Mouse (Mus musculus): Measurements from ENCODE around the gene Fam117a. TPM values are rescaled to one million over a fixed set of nuclear protein-coding genes. Genes with fewer than 3 reads are reported as not detected.

The Fam117a gene
- polyA plus RNA-seq, 1 experiment from 2014 or later, result 3.0 TPM

DNA sequence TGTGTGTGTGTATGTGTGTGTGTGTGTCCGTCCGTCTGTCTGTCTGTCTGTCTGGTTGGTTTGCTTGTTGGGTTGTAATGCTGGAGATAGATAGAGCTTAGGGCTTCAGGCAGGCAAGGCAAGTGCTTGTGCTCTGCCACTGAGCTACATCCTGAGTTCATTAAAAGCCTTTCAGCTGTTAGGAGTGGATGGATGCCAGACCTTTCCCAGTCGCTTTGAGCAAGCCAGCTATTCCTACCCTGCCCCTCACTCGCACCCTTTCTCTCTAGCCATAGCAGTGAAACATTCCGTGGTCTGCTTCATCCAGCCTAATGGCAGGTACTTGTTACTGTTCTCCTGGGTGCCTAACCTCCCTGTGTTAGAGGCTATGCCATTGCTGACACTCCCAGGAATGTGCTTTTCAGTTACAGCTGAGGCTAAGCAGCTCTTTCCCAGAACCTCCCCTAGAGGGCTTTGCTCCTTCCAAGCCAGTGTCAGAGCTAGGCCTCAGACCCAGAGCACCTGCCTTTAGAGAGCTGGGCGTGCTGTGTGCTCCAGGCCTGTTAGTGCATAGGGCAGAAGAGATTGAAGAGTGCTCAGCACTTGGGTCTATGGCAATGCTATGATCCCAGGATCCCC is 29.6 kb downstream of the Fam117a start:
- Histone ChIP-seq H3K9ac (ENCODE audit: low read depth, low read length) (no peak overlapping the region), H3K4me3 (ENCODE audit: low read length) (no peak overlapping the region), H3K4me1 (ENCODE audit: control insufficient read depth, insufficient read depth, low read depth, low read length) (no peaks in the 10 kb centered on the region; the same call in 1 of the 2 replicates), H3K36me3 (ENCODE audit: control insufficient read depth, insufficient read depth, low read length) (no peaks in the 10 kb centered on the region), H3K4me2 (ENCODE audit: low read length) (no peak overlapping the region), H3K9me3 (ENCODE audit: control insufficient read depth, low read length) (no peaks in the 10 kb centered on the region), H3K27me3 (replicated peaks; ENCODE audit: control insufficient read depth, insufficient read depth, low read length) (no peaks in the 10 kb centered on the region), H3K27ac (ENCODE audit: low read depth, low read length) (peak overlapping the region; percentile 61)
- 71% methylated on average over 6 of the region's 6 CpGs for WGBS
- no peak for ATAC-seq

DNA sequence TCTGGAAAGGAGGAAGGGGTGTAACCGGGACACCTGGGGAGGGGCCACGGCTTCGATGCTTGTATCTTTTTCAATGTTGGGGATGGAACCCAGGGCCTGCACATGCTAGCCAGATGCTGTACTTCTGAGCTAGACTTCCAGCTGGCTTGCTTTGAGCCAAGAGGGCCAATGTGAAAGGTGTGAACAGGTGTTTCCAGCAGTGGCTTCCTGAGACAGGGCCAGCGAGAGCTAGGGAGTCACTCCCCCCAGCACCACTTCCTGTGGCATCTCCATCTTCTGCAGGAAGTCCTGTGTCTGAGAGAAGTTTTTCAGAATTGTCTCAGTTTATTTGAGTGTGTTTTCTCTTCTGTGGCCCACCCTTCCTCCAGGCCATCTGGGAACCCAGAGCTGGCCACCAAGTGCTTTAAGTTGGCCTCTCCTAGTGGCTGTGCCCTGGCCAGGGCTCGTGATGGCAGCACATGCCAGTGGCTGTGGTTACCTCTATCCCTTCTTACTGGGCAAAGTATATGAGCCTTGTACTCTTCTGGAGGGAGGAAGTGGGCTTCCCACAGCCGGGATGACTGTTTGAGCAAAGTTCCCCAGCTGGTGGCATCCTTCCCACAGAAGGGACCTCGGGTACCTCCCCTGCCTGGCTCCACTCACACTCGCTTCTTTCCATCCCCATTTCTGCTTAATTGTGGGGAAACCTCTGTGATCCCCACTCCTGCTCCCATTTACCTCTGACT is 30.4 kb downstream of the Fam117a start:
- Histone ChIP-seq H3K36me3 (ENCODE audit: control insufficient read depth, insufficient read depth, low read length) (no peaks in the 10 kb centered on the region), H3K9ac (ENCODE audit: low read depth, low read length) (no peak overlapping the region), H3K27me3 (replicated peaks; ENCODE audit: control insufficient read depth, insufficient read depth, low read length) (no peaks in the 10 kb centered on the region), H3K4me2 (ENCODE audit: low read length) (no peak overlapping the region), H3K4me3 (ENCODE audit: low read length) (no peak overlapping the region), H3K9me3 (ENCODE audit: control insufficient read depth, low read length) (no peaks in the 10 kb centered on the region), H3K27ac (ENCODE audit: low read depth, low read length) (no peak overlapping the region), H3K4me1 (ENCODE audit: control insufficient read depth, insufficient read depth, low read depth, low read length) (no peaks in the 10 kb centered on the region; the same call in 1 of the 2 replicates)
- WGBS, result 83% methylated on average over 8 of the region's 8 CpGs
- no peak for ATAC-seq

GRCm38 (mm10) chr11:95368231-95368823 is 31.5 kb downstream of the Fam117a start:
- Histone ChIP-seq H3K4me2 (ENCODE audit: low read length) (no peak overlapping the region), H3K36me3 (ENCODE audit: control insufficient read depth, insufficient read depth, low read length) (0 out of 2 replicates have a peak, but pooled peaks cover 1% of the 10 kb centered on the region), H3K27me3 (replicated peaks; ENCODE audit: control insufficient read depth, insufficient read depth, low read length) (no peaks in the 10 kb centered on the region), H3K9me3 (ENCODE audit: control insufficient read depth, low read length) (no peaks in the 10 kb centered on the region), H3K9ac (ENCODE audit: low read depth, low read length) (no peak overlapping the region), H3K27ac (ENCODE audit: low read depth, low read length) (no peak overlapping the region), H3K4me1 (ENCODE audit: control insufficient read depth, insufficient read depth, low read depth, low read length) (no peaks in the 10 kb centered on the region; the same call in 1 of the 2 replicates), H3K4me3 (ENCODE audit: low read length) (no peak overlapping the region)
- ATAC-seq, result no peak
- WGBS, result 91% methylated on average over 8 of the region's 8 CpGs

- H3K9ac ChIP-seq (ENCODE audit: low read depth, low read length), result no peak overlapping the region
- no peaks in the 10 kb centered on the region for H3K27me3 ChIP-seq (replicated peaks; ENCODE audit: control insufficient read depth, insufficient read depth, low read length)
- H3K36me3 ChIP-seq (ENCODE audit: control insufficient read depth, insufficient read depth, low read length), result 0 out of 2 replicates have a peak, but pooled peaks cover 3% of the 10 kb centered on the region
- no peaks in the 10 kb centered on the region; the same call in 1 of the 2 replicates for H3K4me1 ChIP-seq (ENCODE audit: control insufficient read depth, insufficient read depth, low read depth, low read length)
- 95% methylated on average over 4 of the region's 4 CpGs for WGBS
- H3K4me2 ChIP-seq (ENCODE audit: low read length), result no peak overlapping the region
- no peak overlapping the region for H3K4me3 ChIP-seq (ENCODE audit: low read length)
- H3K27ac ChIP-seq (ENCODE audit: low read depth, low read length), result no peak overlapping the region
- no peaks in the 10 kb centered on the region for H3K9me3 ChIP-seq (ENCODE audit: control insufficient read depth, low read length)
- no peak for ATAC-seq
Measured at GRCm38 (mm10) chr11:95368871-95369270, 32.1 kb downstream of the Fam117a start.

DNA sequence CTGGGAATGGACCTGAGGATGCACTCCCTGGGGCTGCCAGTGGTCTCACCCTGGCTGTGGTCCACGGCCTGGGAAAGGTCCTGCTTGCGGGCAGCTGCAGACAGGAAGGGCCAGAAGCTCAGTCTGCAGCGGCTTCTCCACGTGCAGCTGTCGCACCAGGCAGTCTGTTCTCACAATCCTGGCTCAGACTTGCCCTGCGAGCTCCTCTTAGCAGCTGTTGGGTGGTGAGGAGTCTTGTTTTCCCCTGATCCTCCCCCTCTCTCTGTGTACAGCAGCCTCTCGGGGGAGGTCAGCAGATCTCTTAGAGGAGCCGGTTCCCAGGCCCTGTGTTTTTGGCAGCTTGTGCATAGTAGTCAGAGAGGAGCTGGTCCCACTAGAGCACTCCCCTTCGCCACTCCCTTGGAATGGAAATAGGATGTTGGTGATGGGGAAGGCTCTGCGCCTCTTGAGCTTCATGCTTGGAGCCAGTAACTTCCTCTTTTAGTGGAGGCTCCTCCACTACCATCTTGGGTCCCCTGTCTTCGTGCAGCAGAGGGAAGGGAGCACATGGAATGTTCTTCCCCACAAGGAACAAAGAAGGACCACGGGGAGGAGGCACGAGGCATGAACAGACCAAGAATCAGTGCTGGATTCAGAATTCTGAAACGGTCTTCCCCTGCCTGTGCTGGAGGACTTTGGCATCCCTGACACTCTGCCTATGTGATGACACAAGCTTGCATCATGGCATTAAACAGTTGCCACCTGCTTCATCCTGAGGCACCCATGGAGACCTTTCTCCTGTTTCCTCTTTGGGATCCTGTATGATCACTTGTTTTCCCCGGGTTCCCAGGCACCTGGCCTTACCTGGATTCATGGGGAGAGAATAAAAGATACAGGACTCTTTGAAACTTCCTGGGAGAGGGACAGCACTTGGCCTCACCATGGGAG is 33.4 kb downstream of the Fam117a start:
- Histone ChIP-seq H3K36me3 (ENCODE audit: control insufficient read depth, insufficient read depth, low read length) (0 out of 2 replicates have a peak, but pooled peaks cover 3% of the 10 kb centered on the region), H3K9ac (ENCODE audit: low read depth, low read length) (no peak overlapping the region), H3K4me2 (ENCODE audit: low read length) (no peak overlapping the region), H3K27me3 (replicated peaks; ENCODE audit: control insufficient read depth, insufficient read depth, low read length) (no peaks in the 10 kb centered on the region), H3K9me3 (ENCODE audit: control insufficient read depth, low read length) (no peaks in the 10 kb centered on the region), H3K4me1 (ENCODE audit: control insufficient read depth, insufficient read depth, low read depth, low read length) (no peaks in the 10 kb centered on the region; the same call in 1 of the 2 replicates), H3K4me3 (ENCODE audit: low read length) (no peak overlapping the region), H3K27ac (ENCODE audit: low read depth, low read length) (no peak overlapping the region)
- peak; percentile 71 for ATAC-seq
- WGBS, result 67% methylated on average over 15 of the region's 15 CpGs

- no peaks in the 10 kb centered on the region for H3K9me3 ChIP-seq (ENCODE audit: control insufficient read depth, low read length)
- H3K4me2 ChIP-seq (ENCODE audit: low read length), result no peak overlapping the region
- no peaks in the 10 kb centered on the region for H3K4me1 ChIP-seq (ENCODE audit: control insufficient read depth, insufficient read depth, low read depth, low read length)
- no peak overlapping the region for H3K9ac ChIP-seq (ENCODE audit: low read depth, low read length)
- 0 out of 2 replicates have a peak, but pooled peaks cover 3% of the 10 kb centered on the region for H3K36me3 ChIP-seq (ENCODE audit: control insufficient read depth, insufficient read depth, low read length)
- no peaks in the 10 kb centered on the region for H3K27me3 ChIP-seq (replicated peaks; ENCODE audit: control insufficient read depth, insufficient read depth, low read length)
- H3K4me3 ChIP-seq (ENCODE audit: low read length), result no peak overlapping the region
- ATAC-seq, result no peak
- 86% methylated on average over 7 of the region's 7 CpGs for WGBS
- no peak overlapping the region for H3K27ac ChIP-seq (ENCODE audit: low read depth, low read length)
Measured at GRCm38 (mm10) chr11:95371182-95371581, 34.4 kb downstream of the Fam117a start.

DNA sequence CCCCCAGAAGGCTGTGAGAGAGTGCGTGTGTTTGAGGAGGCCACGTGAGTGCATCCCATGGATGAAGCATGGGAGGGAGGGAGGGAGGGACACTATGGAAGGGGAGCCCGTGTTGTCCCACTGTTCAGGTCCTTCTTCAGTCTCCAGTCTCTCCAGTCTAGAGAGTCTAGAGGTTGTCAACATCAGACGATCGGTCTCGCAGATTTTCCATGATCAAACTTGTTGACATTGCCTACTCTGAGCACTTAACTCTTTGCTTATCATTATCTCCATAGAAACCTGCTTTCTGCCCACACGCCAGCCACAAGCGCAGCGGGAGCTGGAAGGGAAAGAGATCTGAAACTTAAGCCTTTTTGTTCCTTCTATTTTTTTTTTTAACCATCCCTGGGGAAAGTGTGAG is 42.1 kb downstream of the Fam117a start:
- Histone ChIP-seq H3K36me3 (ENCODE audit: control insufficient read depth, insufficient read depth, low read length) (no peaks in the 10 kb centered on the region), H3K27me3 (replicated peaks; ENCODE audit: control insufficient read depth, insufficient read depth, low read length) (no peaks in the 10 kb centered on the region), H3K27ac (ENCODE audit: low read depth, low read length) (no peak overlapping the region), H3K4me3 (ENCODE audit: low read length) (no peak overlapping the region), H3K9ac (ENCODE audit: low read depth, low read length) (no peak overlapping the region), H3K4me2 (ENCODE audit: low read length) (no peak overlapping the region), H3K9me3 (ENCODE audit: control insufficient read depth, low read length) (no peaks in the 10 kb centered on the region), H3K4me1 (ENCODE audit: control insufficient read depth, insufficient read depth, low read depth, low read length) (0 out of 2 replicates have a peak, but pooled peaks cover under 1% of the 10 kb centered on the region)
- no peak for ATAC-seq
- 85% methylated on average over 9 of the region's 9 CpGs for WGBS

GRCm38 (mm10) chr11:95379552-95379951 is 42.7 kb downstream of the Fam117a start:
- Histone ChIP-seq H3K9me3 (ENCODE audit: control insufficient read depth, low read length) (no peaks in the 10 kb centered on the region), H3K4me3 (ENCODE audit: low read length) (no peak overlapping the region), H3K9ac (ENCODE audit: low read depth, low read length) (no peak overlapping the region), H3K27me3 (replicated peaks; ENCODE audit: control insufficient read depth, insufficient read depth, low read length) (no peaks in the 10 kb centered on the region), H3K4me2 (ENCODE audit: low read length) (no peak overlapping the region), H3K4me1 (ENCODE audit: control insufficient read depth, insufficient read depth, low read depth, low read length) (0 out of 2 replicates have a peak, but pooled peaks cover 2% of the 10 kb centered on the region), H3K27ac (ENCODE audit: low read depth, low read length) (no peak overlapping the region), H3K36me3 (ENCODE audit: control insufficient read depth, insufficient read depth, low read length) (no peaks in the 10 kb centered on the region)
- 82% methylated on average over 5 of the region's 5 CpGs for WGBS
- no peak for ATAC-seq
